Mouse (Mus musculus): Measurements from ENCODE around the gene Lrrc36.

Lrrc36 gene

DNA sequence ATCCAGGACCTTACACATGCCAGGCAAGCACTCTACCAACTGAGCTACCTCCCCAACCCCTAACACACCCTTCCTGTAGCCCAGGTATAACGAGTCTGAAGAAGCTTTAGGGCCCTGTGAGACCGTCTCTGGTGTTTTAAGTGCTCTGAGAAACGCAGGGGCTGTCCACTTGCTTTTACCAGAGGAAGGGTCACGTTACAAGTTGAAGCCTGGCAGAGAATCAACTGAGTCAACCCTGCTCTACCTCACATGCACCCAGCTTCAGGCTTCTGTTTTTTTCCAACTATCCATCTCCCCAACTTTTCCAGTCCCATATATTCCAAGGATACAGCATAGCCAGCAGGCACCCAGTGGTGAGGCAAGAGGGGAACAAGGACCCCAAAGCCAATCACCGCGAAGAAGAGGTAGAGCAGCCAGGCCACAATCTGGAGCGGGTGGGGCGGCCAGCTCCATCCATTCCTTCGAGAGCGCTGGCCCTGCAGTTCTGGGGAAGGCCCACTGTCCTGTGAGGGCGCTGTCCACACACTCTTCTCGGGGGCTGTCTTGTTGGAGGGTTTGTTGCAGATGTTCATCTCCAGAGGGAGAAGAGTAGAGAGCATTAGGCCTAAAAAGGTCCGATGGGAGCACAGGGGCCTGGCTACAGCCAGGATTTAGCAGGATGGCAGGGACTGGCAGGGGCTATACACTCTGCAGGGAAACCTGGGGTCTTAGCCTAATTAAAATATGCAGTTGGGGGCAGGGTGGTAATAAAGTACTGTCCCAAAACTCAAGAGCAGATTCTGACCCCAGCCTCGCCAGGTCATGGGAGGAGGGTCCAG is 70.0 kb downstream of the Lrrc36 start:
- DNase-seq (ENCODE audit: low read depth, low spot score): peak; percentile 39

DNA sequence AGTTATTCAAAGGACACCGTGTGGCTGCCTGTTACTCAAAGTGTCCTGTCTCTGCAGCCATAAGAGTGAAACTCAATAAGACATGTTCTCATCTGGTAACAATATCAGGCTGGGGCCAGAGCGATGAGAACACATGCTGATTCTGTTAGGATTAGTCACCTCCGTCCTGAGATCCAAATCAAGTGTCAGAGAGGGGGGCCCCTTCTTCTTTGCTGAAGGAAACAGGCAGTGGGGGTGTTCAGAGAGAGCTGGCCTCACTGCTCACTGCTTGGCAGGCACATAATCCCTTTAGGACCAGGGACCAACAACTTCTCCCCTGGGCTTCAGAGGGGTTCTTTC is 70.6 kb downstream of the Lrrc36 start:
- no peak for DNase-seq (ENCODE audit: low read depth, low spot score)

DNA sequence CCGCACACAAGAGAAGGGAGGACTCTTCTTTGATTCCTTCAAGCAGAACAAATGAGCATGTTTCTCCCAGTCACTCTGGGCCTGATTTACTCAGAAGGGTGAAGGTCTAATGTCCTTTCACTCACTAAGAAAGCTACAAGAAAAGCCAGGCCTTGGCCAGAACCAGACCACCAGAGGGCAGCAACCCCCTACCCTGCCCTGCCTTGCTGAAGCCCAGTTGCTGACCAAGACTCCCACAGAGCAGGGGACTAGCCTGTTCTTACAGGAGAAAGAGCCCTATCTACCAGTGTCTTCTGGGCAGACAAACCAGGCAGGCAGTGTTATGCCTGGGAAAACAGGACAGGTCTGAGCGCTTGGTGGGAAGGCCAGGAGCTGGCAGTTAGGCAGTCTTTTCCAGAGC is 71.0 kb downstream of the Lrrc36 start:
- DNase-seq (ENCODE audit: low read depth, low spot score): peak; percentile 36

DNA sequence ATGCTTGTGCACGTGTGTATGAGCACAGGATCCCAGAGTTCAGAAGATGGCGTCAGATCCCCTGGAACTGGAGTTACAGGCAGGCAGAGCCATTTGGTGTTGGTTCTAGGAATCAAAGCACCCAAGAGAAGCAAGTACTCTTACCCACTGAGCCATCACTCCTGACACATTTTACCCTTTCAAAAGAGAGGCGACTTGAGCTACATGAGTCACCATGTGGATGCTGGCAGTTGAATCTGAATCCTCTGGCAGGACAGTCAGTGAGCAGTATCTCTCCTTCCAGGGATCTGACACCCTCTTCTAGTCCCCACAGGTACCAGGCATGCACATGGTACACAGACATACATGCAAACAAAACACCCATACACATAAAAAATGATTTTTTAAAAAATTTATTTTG is 74.7 kb downstream of the Lrrc36 start:
- DNase-seq (ENCODE audit: low read depth, low spot score): no peak

DNA sequence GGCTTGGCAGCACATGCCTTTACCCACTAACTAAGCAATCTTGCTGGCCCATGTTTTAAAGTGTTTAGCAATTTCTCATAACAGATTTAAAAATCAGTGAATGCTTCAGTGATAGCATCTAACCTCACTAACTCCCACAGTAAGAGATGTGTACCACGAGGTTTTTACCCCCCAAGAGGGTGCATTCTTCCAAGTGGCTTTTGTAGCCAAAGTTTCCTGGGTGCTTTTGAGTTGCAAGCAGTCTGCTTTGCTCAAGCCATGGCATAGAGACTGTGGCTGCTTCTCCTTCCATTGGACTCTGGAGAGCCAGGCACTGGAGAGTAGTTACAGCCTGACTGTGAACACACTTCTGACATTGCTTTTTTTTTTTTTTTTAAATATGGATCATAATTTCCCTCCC is 75.9 kb downstream of the Lrrc36 start:
- no peak for DNase-seq (ENCODE audit: low read depth, low spot score)

DNA sequence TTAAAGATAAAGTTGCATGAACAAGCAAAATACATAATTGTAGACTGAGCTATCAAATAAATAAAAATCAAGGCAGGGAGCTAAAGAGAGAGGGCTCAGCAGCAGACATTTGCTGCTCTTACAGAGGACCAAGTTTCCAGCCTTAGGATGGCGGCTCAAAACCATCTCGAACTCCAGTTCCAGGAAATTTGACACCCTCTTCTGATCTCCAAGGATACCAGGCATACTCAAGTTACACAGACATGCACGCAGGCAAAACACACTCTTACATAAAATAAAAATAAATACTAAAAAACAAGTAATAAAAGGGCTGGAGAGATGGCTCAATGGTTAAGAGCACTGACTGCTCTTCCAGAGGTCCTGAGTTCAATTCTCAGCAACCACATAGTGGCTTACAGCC is 80.1 kb downstream of the Lrrc36 start:
- no peak for DNase-seq (ENCODE audit: low read depth, low spot score)

DNA sequence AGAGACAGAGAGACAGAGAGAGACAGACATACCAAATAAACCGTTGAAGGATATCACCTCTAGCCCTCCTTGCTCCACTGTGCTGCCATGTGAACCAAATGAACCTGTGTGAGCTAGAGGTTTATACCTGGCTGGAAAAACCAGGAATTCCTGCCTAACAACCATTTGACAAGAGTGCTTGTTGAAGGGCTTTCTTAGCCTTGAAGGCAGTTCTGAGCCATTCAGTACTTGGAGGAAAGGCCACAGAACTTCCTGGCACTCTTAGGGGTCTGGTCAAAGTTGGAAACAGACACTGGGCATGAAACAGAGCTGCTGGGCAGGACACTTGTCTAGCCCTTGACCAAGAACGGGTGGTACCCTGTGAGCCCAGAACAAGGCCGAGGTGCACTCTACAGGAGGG is 81.2 kb downstream of the Lrrc36 start:
- DNase-seq (ENCODE audit: low read depth, low spot score): no peak

DNA sequence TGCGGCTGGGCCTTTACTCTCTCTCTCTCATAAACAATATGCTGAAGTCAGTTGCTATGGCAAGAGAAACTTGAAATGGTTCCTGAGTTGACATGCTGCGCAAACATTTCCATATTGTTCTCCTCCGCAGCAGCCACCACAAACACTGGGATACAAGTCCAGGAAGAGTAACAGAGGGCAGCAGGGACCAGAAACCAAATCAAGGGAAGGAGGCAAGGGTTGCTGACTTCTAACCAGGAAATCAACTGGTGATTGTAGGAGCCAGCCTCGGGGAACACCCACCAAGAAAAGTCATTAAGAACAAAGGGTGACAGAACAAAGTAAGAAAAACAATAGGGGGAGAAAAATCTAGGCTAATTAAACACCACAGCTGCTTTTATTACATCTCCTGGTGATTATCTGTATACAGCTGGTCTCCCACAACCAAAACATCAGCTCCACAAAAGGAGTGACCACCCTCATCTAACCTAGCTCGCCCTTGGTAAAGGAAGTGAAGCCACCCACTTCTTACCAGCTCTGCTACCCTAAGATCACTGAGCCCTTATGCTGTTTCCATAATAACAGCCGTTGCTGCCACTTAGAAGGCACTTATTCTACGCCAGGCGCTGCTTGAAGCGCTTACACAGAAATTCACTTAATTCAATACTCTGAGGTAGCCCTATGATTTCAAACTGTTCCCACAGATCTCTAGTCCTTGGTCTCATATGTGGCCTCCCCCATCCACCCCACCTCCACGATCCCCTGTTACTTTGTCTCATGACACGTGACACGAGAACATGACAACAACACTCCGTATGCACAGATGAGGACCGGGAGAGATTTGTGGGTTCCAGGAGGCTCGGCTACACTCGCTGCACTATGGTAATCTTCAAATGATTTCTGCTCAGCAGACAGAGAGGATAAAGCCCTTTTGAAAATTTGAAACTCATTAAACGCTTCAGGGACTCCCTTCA is 82.3 kb downstream of the Lrrc36 start:
- DNase-seq (ENCODE audit: low read depth, low spot score): no peak

DNA sequence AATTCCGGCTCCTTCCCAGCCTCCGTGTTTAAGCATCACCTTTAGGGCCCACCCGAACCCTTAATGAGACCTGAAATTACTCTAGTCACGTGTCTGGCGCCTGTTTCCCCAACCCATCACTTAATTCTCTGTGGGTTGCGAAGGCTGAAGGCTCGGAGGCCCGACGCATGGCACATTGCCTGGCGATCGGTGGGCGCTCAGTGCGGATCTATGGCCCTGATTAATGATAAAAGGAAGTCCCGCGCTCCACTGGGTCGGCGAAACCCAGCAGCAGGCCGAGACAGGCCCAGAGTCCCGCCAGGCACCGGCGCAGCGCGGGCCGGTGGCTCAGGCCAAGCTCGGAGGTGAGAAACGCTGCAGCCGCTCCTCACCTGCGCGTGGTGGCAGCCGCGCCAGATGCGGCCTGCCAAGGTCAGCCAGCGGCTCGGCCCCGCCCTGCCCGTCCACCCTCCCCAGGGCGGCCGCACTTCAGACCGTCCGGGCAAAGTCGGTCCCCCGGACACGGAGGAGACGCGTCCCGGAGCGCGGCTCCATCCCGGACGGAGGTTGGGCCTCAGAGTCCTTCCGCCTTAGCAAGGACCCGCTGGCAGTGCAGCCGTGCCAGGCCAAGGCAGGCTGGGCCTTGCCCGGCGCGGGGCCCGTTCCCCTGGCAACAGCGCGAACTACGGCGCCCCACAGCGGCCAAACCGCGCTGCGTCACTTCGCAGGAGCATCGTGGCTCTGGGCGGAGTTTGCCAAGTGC is 83.2 kb downstream of the Lrrc36 start, which contains the start of gene Zdhhc1:
Gene Zdhhc1, minus strand, starts transcription at position 464 of the 742 bp plus-strand sequence.
- DNase-seq (ENCODE audit: low read depth, low spot score): peak; percentile 73

DNA sequence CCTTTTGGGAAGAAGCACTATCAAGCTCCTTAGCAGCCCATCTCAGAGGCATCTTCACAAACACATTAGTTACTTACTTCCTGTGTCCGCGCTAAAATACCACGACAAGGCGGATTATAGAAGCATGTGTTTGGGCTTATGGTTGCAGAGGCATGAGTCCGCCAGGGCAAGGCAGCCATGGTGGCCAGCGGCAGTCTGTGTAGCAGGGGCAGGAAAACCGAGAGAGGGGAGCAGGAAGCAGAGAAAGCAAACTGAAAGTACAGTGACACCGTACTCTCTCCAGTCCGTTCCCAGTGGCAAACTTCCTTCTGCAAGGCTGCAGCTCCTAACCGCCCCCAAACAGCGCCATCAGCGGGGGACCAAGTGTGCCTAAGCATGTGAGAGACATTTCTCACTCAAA is 86.4 kb downstream of the Lrrc36 start:
- DNase-seq (ENCODE audit: low read depth, low spot score): no peak

DNA sequence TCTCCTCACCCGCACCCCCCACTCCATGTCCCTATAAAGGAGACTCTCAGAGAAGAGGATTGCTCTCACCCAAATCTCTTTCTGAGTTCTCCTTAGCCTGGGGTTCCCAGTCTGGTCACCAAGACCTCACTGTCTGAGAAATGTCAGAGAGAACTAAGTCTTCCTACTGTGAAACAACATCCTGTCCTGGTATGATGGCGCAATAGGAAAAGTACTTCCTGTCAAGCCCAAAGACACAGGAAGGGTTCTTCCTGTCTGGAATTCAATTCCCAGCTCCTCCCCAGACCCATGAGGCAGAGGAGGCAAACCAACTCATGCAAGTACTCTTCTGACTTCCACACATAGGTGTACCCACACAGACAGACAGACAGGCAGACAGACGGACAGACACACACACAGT is 91.2 kb downstream of the Lrrc36 start:
- peak; percentile 39 for DNase-seq (ENCODE audit: low read depth, low spot score)

DNA sequence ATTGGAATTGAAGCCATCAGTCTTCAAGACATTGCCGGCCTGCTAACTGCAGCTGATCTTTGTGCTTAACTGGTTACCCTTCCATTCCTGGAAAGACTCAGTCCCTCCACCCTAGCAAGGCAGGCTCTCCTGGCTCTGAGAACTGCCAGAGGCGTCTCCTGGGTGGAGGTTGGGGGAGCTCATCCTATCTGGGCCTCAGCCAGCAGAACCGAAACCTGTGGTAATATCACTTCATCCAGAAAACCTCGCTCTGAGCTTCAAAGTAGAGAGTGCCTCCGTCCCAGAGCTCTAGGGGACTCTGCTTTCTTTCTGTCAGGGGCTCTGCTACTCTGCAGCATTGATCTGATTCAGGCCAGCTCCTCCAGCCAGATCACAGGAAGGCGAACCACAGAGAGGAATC is 93.6 kb downstream of the Lrrc36 start:
- DNase-seq (ENCODE audit: low read depth, low spot score): no peak

DNA sequence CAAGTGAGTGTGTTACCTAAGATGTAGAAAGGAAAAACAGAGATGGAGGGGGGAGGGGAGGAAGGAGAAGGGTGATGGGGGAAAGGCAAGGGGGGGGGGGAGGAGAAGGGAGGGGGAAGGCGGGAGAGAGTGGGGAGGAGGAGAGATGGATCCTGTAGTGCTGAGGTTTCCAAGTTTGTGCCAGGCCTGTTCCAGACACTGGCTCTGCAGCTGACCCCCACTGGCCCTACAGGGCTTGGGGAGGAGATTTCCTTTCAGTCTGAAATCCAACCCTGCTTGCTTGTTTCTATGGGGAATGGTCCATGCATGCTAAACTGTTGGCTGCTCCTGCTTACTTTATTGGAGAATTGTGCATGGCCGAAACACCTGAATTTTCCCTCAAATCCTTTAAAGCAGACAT is 95.4 kb downstream of the Lrrc36 start:
- no peak for DNase-seq (ENCODE audit: low read depth, low spot score)

DNA sequence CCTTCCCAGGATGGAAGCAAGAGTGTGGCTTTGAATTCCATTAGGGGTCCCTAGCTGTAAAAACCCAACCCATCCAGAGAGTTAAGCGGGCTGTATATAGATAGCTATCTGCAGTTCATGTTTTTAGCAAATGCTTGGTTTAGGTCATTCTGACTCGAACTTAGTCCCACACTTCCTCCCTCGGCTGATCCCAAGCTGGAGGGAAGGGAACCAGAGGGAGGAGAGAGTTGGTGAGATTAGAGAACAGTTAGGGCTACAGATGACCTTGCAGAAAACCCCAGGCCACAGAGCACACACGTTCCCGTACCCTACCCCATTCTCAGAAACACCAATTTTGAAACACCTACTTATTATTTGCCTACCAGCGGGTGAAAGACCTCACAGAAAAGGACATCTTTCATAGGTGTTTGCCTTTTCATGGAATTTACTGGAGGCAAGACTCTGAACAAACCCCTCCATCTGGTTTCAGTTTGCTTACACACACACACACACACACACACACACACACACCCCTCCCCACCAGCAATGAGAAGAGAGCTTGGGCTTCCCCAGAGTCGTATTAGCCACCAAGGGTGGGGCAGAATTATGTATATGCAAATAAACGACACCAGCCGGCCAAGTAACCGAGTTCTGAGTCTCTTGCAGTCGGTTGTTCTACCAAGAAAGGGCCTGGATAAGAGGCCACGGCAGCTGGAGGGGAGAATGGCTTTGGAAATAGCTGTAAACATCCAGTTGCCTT is 96.8 kb downstream of the Lrrc36 start:
- DNase-seq (ENCODE audit: low read depth, low spot score): no peak
